Mouse (Mus musculus): ENCODE measurements at regions not wholly inside any gene's neighbourhood (a gene's known extent, or its start where the extent isn't known, plus 50 kb on each side); places are given as distances from the start of the nearest gene placed in this dataset.

- TF ChIP-seq CHD2 (IDR thresholded peaks at IDR 0.05; ENCODE audit: low read length) = no peak
- no peak for TF ChIP-seq CTCF (IDR thresholded peaks at IDR 0.05 in 2 of 3, conservative IDR thresholded peaks at IDR 0.05 in 1 of 3; ENCODE audit: control insufficient read depth in 1 of 3, insufficient read depth in 1 of 3, low read depth in 2 of 3, low read length in 3 of 3, poor library complexity in 1 of 3, severe bottlenecking in 1 of 3)
- TF ChIP-seq E2F4 (IDR thresholded peaks at IDR 0.05; ENCODE audit: borderline replicate concordance, low read depth, low read length) = no peak
- TF ChIP-seq POLR2AphosphoS2 (IDR thresholded peaks at IDR 0.05; ENCODE audit: low read length) = no peak
- TF ChIP-seq POLR2A (IDR thresholded peaks at IDR 0.05; ENCODE audit: control insufficient read depth in 1 of 2, insufficient read depth in 1 of 2, low read depth in 1 of 2, low read length in 2 of 2, poor library complexity in 1 of 2) = no peak
- TF ChIP-seq TCF12 (IDR thresholded peaks at IDR 0.05; ENCODE audit: low read depth, low read length) = no peak
- TF ChIP-seq USF1 (IDR thresholded peaks at IDR 0.05; ENCODE audit: low read depth, low read length) = no peak
These were observed 360.9 kb upstream of the Pkn2 start for GRCm38 (mm10) chr3:143242691-143243090.
